ENCODE assay signal across 1 mouse cellular context in genomic region chr10:127194428-127195327, GRCm38 (mm10).
TF ChIP-seq lines count a peak whose summit lies in the region.

No protein-coding gene starts in this region.

TF ChIP-seq in MEL, 35 proteins besides CTCF, POLR2A, EP300 and RAD21 (continued from another document):
- TF ChIP-seq USF1 (IDR thresholded peaks at IDR 0.05; ENCODE audit: low read depth, low read length), result no peak
- TF ChIP-seq CHD1 (IDR thresholded peaks at IDR 0.05; ENCODE audit: low read depth, low read length), result 0 out of 2 replicates have a peak, but pooled peaks have one; percentile 59
- no peak for TF ChIP-seq NELFE (IDR thresholded peaks at IDR 0.05; ENCODE audit: low read depth, low read length)
- no peak for TF ChIP-seq MAX (IDR thresholded peaks at IDR 0.05; ENCODE audit: low read length)
- TF ChIP-seq MYB (IDR thresholded peaks at IDR 0.05; ENCODE audit: low read depth, low read length), result no peak
- peak; percentile 47; the same call in 1 of the 2 replicates for TF ChIP-seq HCFC1 (IDR thresholded peaks at IDR 0.05; ENCODE audit: low read depth, low read length)
- peak; percentile 92 for TF ChIP-seq GATA1 (IDR thresholded peaks at IDR 0.05; ENCODE audit: low read depth, low read length)
- TF ChIP-seq ZNF384 (IDR thresholded peaks at IDR 0.05; ENCODE audit: low read depth, low read length), result peak; percentile 97
- TF ChIP-seq NRF1 (IDR thresholded peaks at IDR 0.05; ENCODE audit: insufficient read depth, low read depth, low read length, poor library complexity, severe bottlenecking), result no peak
- TF ChIP-seq ETS1 (IDR thresholded peaks at IDR 0.05; ENCODE audit: low read depth, low read length), result peak; percentile 66; the same call in 1 of the 2 replicates
- TF ChIP-seq ELF1 (IDR thresholded peaks at IDR 0.05; ENCODE audit: low read depth, low read length), result no peak
- TF ChIP-seq ZMIZ1 (IDR thresholded peaks at IDR 0.05; ENCODE audit: low read depth, low read length), result no peak
